Mouse (Mus musculus) forebrain, embryonic 13.5 days (tissue): ENCODE measurements around the gene Rnd3. TPM values are rescaled to one million over a fixed set of nuclear protein-coding genes. Genes with fewer than 3 reads are reported as not detected.

Experiments
- ATAC-seq: fragments of 200-750 bp; cut with Nextera tagmentation; 2 replicates; pipeline ENCODE4 v1.8.0; 2017
- H3K27ac ChIP-seq: fragments of 300-500 bp; sonication (generic); 2 replicates; pipeline ENCODE4 v1.5.1; 2015; ENCODE audit warnings: inconsistent platforms, mild to moderate bottlenecking, moderate library complexity
- H3K27me3 ChIP-seq: fragments of 300-500 bp; sonication (generic); 2 replicates; pipeline ENCODE4 v1.6.1; 2015; ENCODE audit warnings: mild to moderate bottlenecking, inconsistent platforms
- H3K36me3 ChIP-seq: fragments of 300-500 bp; sonication (generic); 2 replicates; pipeline ENCODE4 v1.6.1; 2015; ENCODE audit warnings: mild to moderate bottlenecking, inconsistent platforms; ENCODE audit not compliant: poor library complexity, severe bottlenecking
- H3K4me1 ChIP-seq: fragments of 300-500 bp; sonication (generic); 2 replicates; pipeline ENCODE4 v1.6.1; 2015; ENCODE audit warnings: inconsistent platforms
- H3K4me2 ChIP-seq: fragments of 300-500 bp; sonication (generic); 2 replicates; pipeline ENCODE4 v1.6.1; 2015; ENCODE audit warnings: inconsistent platforms, mild to moderate bottlenecking, moderate library complexity
- H3K4me3 ChIP-seq: fragments of 300-500 bp; sonication (generic); 2 replicates; pipeline ENCODE4 v1.5.1; 2015; ENCODE audit warnings: mild to moderate bottlenecking, inconsistent platforms
- H3K9ac ChIP-seq: fragments of 300-500 bp; sonication (generic); 2 replicates; pipeline ENCODE4 v1.6.1; 2015; ENCODE audit warnings: mild to moderate bottlenecking, inconsistent platforms
- H3K9me3 ChIP-seq: fragments of 300-500 bp; sonication (generic); replicated peaks from 2 replicates; pipeline ENCODE4 v1.6.1; 2016; ENCODE audit warnings: inconsistent platforms
- WGBS: fragments of 180-500 bp; shearing (Covaris S2); methylation state at CpG from one replicate; pipeline ENCODE4 v1.1.7; 2015; 5-methylcytosine and 5-hydroxymethylcytosine counted together
- polyA plus RNA-seq: library from polyadenylated mRNA; unstranded; fragments of >200 nt; fragmentation: Nextera tagmentation; extraction: Ambion mirVana; gene quantifications from 2 replicates; pipeline ENCODE4 v1.2.1, GENCODE M21; 2015

The Rnd3 gene
- polyA plus RNA-seq, 1 experiment from 2014 or later: 199 TPM

GRCm38 (mm10) chr2:51110271-51110670 is 38.6 kb downstream of the Rnd3 start:
- no peak overlapping the region for H3K27ac ChIP-seq
- WGBS: 74% methylated on average over 2 of the region's 2 CpGs
- no peaks in the 10 kb centered on the region for H3K9me3 ChIP-seq
- H3K36me3 ChIP-seq: no peaks in the 10 kb centered on the region
- H3K4me2 ChIP-seq: no peak overlapping the region
- ATAC-seq: no peak
- no peaks in the 10 kb centered on the region for H3K27me3 ChIP-seq
- H3K9ac ChIP-seq: no peak overlapping the region
- no peaks in the 10 kb centered on the region for H3K4me1 ChIP-seq
- no peak overlapping the region for H3K4me3 ChIP-seq

- no peak overlapping the region for H3K4me2 ChIP-seq
- no peaks in the 10 kb centered on the region for H3K27me3 ChIP-seq
- no peak overlapping the region for H3K9ac ChIP-seq
- no peaks in the 10 kb centered on the region for H3K4me1 ChIP-seq
- no peaks in the 10 kb centered on the region for H3K36me3 ChIP-seq
- ATAC-seq: no peak
- H3K4me3 ChIP-seq: no peak overlapping the region
- H3K9me3 ChIP-seq: no peaks in the 10 kb centered on the region
- WGBS: 69% methylated on average over 5 of the region's 5 CpGs
- no peak overlapping the region for H3K27ac ChIP-seq
Measured at GRCm38 (mm10) chr2:51108631-51109030, 40.3 kb downstream of the Rnd3 start.

- no peaks in the 10 kb centered on the region for H3K27me3 ChIP-seq
- no peaks in the 10 kb centered on the region for H3K36me3 ChIP-seq
- H3K27ac ChIP-seq: no peak overlapping the region
- no peak overlapping the region for H3K4me3 ChIP-seq
- no peak overlapping the region for H3K9ac ChIP-seq
- no peak overlapping the region for H3K4me2 ChIP-seq
- 69% methylated on average over 4 of the region's 4 CpGs for whole genome bisulfite sequencing
- H3K9me3 ChIP-seq: no peaks in the 10 kb centered on the region
- H3K4me1 ChIP-seq: peaks cover 8% of the 10 kb centered on the region; the same call in 1 of the 2 replicates
- ATAC-seq: no peak
Measured at GRCm38 (mm10) chr2:51101187-51101586, 47.7 kb downstream of the Rnd3 start.

- Histone ChIP-seq H3K9ac (no peak overlapping the region), H3K27me3 (no peaks in the 10 kb centered on the region), H3K9me3 (no peaks in the 10 kb centered on the region), H3K4me3 (no peak overlapping the region), H3K27ac (0 out of 2 replicates have a peak overlapping the region, but pooled peaks have one; percentile 21), H3K36me3 (no peaks in the 10 kb centered on the region), H3K4me1 (peaks cover 13% of the 10 kb centered on the region; the same call in 1 of the 2 replicates), H3K4me2 (no peak overlapping the region)
- no peak for ATAC-seq
- WGBS: 57% methylated on average over 9 of the region's 9 CpGs
Measured at GRCm38 (mm10) chr2:51099987-51100386, 48.9 kb downstream of the Rnd3 start.

GRCm38 (mm10) chr2:51099240-51099639 is 49.7 kb downstream of the Rnd3 start:
- H3K36me3 ChIP-seq: no peaks in the 10 kb centered on the region
- H3K27me3 ChIP-seq: no peaks in the 10 kb centered on the region
- H3K9ac ChIP-seq: no peak overlapping the region
- 90% methylated on average over 1 of the region's 1 CpGs for WGBS
- H3K4me2 ChIP-seq: no peak overlapping the region
- H3K9me3 ChIP-seq: no peaks in the 10 kb centered on the region
- no peak for ATAC-seq
- H3K27ac ChIP-seq: no peak overlapping the region
- H3K4me1 ChIP-seq: peaks cover 13% of the 10 kb centered on the region; the same call in 1 of the 2 replicates
- H3K4me3 ChIP-seq: no peak overlapping the region

GRCm38 (mm10) chr2:51090688-51091087 is 58.2 kb downstream of the Rnd3 start:
- Histone ChIP-seq H3K9me3 (no peaks in the 10 kb centered on the region), H3K9ac (no peak overlapping the region), H3K4me2 (no peak overlapping the region), H3K27me3 (no peaks in the 10 kb centered on the region), H3K36me3 (no peaks in the 10 kb centered on the region), H3K27ac (peak overlapping the region; percentile 70), H3K4me3 (no peak overlapping the region), H3K4me1 (peaks cover 56% of the 10 kb centered on the region)
- WGBS: 53% methylated on average over 7 of the region's 7 CpGs
- ATAC-seq: peak; percentile 54

GRCm38 (mm10) chr2:51090049-51090448 is 58.9 kb downstream of the Rnd3 start:
- H3K27ac ChIP-seq: peak overlapping the region; percentile 70
- H3K36me3 ChIP-seq: no peaks in the 10 kb centered on the region
- ATAC-seq: peak; percentile 54; the same call in 1 of the 2 replicates
- H3K9me3 ChIP-seq: no peaks in the 10 kb centered on the region
- H3K27me3 ChIP-seq: no peaks in the 10 kb centered on the region
- H3K4me2 ChIP-seq: no peak overlapping the region; the same call in 1 of the 2 replicates
- peaks cover 57% of the 10 kb centered on the region for H3K4me1 ChIP-seq
- H3K4me3 ChIP-seq: no peak overlapping the region
- WGBS: 2% methylated on average over 8 of the region's 8 CpGs
- H3K9ac ChIP-seq: no peak overlapping the region

- Histone ChIP-seq H3K4me1 (peaks cover 66% of the 10 kb centered on the region), H3K9me3 (no peaks in the 10 kb centered on the region), H3K36me3 (no peaks in the 10 kb centered on the region), H3K27ac (peak overlapping the region; percentile 32; the same call in 1 of the 2 replicates), H3K4me3 (no peak overlapping the region), H3K9ac (no peak overlapping the region), H3K27me3 (no peaks in the 10 kb centered on the region), H3K4me2 (no peak overlapping the region)
- ATAC-seq: no peak
- 71% methylated on average over 11 of the region's 11 CpGs for WGBS
Measured at GRCm38 (mm10) chr2:51088843-51089573, 59.9 kb downstream of the Rnd3 start.

GRCm38 (mm10) chr2:51088123-51088453 is 60.8 kb downstream of the Rnd3 start:
- Histone ChIP-seq H3K9me3 (no peaks in the 10 kb centered on the region), H3K4me1 (peaks cover 73% of the 10 kb centered on the region), H3K4me3 (no peak overlapping the region), H3K4me2 (peak overlapping the region; percentile 41), H3K36me3 (no peaks in the 10 kb centered on the region), H3K27ac (peak overlapping the region; percentile 93), H3K9ac (no peak overlapping the region), H3K27me3 (no peaks in the 10 kb centered on the region)
- ATAC-seq: no peak
- WGBS: 34% methylated on average over 3 of the region's 3 CpGs

- no peak overlapping the region for H3K4me3 ChIP-seq
- no peaks in the 10 kb centered on the region for H3K27me3 ChIP-seq
- no peaks in the 10 kb centered on the region for H3K9me3 ChIP-seq
- H3K4me2 ChIP-seq: peak overlapping the region; percentile 41
- no peak overlapping the region for H3K9ac ChIP-seq
- ATAC-seq: peak; percentile 89
- H3K36me3 ChIP-seq: no peaks in the 10 kb centered on the region
- WGBS: 7% methylated on average over 12 of the region's 12 CpGs
- H3K27ac ChIP-seq: peak overlapping the region; percentile 93
- peaks cover 79% of the 10 kb centered on the region for H3K4me1 ChIP-seq
Measured at GRCm38 (mm10) chr2:51087307-51088122, 61.4 kb downstream of the Rnd3 start.

- H3K9ac ChIP-seq: no peak overlapping the region
- H3K27me3 ChIP-seq: no peaks in the 10 kb centered on the region
- H3K27ac ChIP-seq: no peak overlapping the region
- no peak overlapping the region for H3K4me2 ChIP-seq
- H3K4me3 ChIP-seq: no peak overlapping the region
- H3K9me3 ChIP-seq: no peaks in the 10 kb centered on the region
- whole genome bisulfite sequencing: 36% methylated on average over 11 of the region's 11 CpGs
- ATAC-seq: no peak
- H3K36me3 ChIP-seq: no peaks in the 10 kb centered on the region
- peaks cover 80% of the 10 kb centered on the region for H3K4me1 ChIP-seq
Measured at GRCm38 (mm10) chr2:51085155-51085554, 63.8 kb downstream of the Rnd3 start.

GRCm38 (mm10) chr2:51082714-51083351 is 66.1 kb downstream of the Rnd3 start:
- peak; percentile 69 for ATAC-seq
- WGBS: 26% methylated on average over 13 of the region's 13 CpGs
- peak overlapping the region; percentile 24 for H3K4me2 ChIP-seq

More at GRCm38 (mm10) chr2:51082714-51083351, 66.1 kb downstream of the Rnd3 start:
- Histone ChIP-seq H3K4me1 (peaks cover 58% of the 10 kb centered on the region), H3K27ac (peak overlapping the region; percentile 74), H3K36me3 (no peaks in the 10 kb centered on the region), H3K9ac (no peak overlapping the region), H3K9me3 (no peaks in the 10 kb centered on the region), H3K4me3 (no peak overlapping the region), H3K27me3 (no peaks in the 10 kb centered on the region)
